9 mouse cellular contexts compared by ENCODE assay signal in the genomic region with DNA sequence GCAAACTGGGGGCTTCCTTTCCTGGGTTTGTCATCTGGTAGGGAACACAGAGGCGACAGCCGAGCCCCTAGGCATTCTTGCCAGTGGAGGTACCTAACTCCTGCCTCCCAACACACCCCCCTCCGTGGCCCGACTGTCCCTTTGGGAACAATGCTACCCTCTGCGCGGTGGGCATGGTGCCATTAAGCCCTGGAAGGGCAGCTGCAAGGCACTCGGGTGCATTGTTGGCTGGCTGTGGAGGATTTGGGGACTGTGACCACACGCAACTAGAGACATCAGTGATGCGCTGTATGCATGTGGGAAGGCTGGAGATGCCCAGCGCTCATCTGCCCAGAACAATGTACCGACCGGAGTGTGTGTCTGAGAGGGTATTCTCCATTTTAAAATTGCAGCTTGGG. TPM values are rescaled to one million over a fixed set of nuclear protein-coding genes. Genes with fewer than 3 reads are reported as not detected.
DNase-seq lines count a peak whose midpoint lies in the region; ATAC-seq and TF ChIP-seq lines count a peak whose summit lies in the region.
"Had no signal": no experiment of that assay in that cellular context is flagged by ENCODE, and none has a peak within 500 bp of the region (broad histone marks: within the 10 kb centered on the region; RNA-seq: fewer than 3 reads in every experiment).

No protein-coding gene starts in this region.

- ATAC-seq in kidney, postnatal 0 days (replicated peaks; ENCODE audit: low FRiP score, low read depth): no peak
- ATAC-seq in forebrain, embryonic 14.5 days: peak; percentile 38
- ATAC-seq in limb, embryonic 14.5 days (ENCODE audit: low FRiP score, low read depth): no peak
- no peak for ATAC-seq in stomach, embryonic 16.5 days (ENCODE audit: insufficient read depth, low FRiP score)
- ATAC-seq: Patski had no signal

- DNase-seq in kidney, postnatal 0 days (ENCODE audit: low spot score): no peak
- no peak for DNase-seq in kidney, postnatal 36 days
- peak; percentile 61 to 71 for DNase-seq in cerebellum, adult 18-20 months
- peak; percentile 69 for DNase-seq in forebrain, embryonic 14.5 days (ENCODE audit: low spot score)
- DNase-seq in limb, embryonic 14.5 days (ENCODE audit: low spot score): no peak
- DNase-seq in B cell, adult 2 months: no peak
- no peak for DNase-seq in ovary, adult 18-20 months (ENCODE audit: low spot score)

- 0 out of 2 replicates have a peak overlapping the region, but pooled peaks have one; percentile 46 for H3K9ac ChIP-seq in kidney, postnatal 0 days (ENCODE audit: low read depth, low read length)
- peak overlapping the region; percentile 87 for H3K9ac ChIP-seq in forebrain, embryonic 14.5 days (ENCODE audit: low read length)
- H3K9ac ChIP-seq in limb, embryonic 14.5 days (ENCODE audit: low read depth, low read length, severe bottlenecking): no peak overlapping the region
- H3K9ac ChIP-seq in stomach, embryonic 16.5 days (ENCODE audit: low read length): peak overlapping the region; percentile 70

- no peak overlapping the region for H3K27ac ChIP-seq in kidney, postnatal 0 days
- peak overlapping the region; percentile 90 for H3K27ac ChIP-seq in forebrain, embryonic 14.5 days (ENCODE audit: low read depth, low read length)
- no peak overlapping the region for H3K27ac ChIP-seq in limb, embryonic 14.5 days (replicated peaks; ENCODE audit: low read depth, low read length)
- no peak overlapping the region for H3K27ac ChIP-seq in stomach, embryonic 16.5 days (ENCODE audit: low read length)

- H3K4me2 ChIP-seq in kidney, postnatal 0 days (ENCODE audit: low read length): peak overlapping the region; percentile 87
- peak overlapping the region; percentile 70 for H3K4me2 ChIP-seq in forebrain, embryonic 14.5 days (ENCODE audit: low read length)
- peak overlapping the region; percentile 89 for H3K4me2 ChIP-seq in limb, embryonic 14.5 days (replicated peaks; ENCODE audit: low read depth, low read length, severe bottlenecking)
- peak overlapping the region; percentile 80 for H3K4me2 ChIP-seq in stomach, embryonic 16.5 days (ENCODE audit: low read depth, low read length)

- H3K36me3 ChIP-seq in kidney, postnatal 0 days (ENCODE audit: insufficient read depth, low read length): no peaks in the 10 kb centered on the region
- H3K36me3 ChIP-seq in forebrain, embryonic 14.5 days (ENCODE audit: control insufficient read depth, insufficient read depth, low read length): no peaks in the 10 kb centered on the region
- H3K36me3 ChIP-seq in limb, embryonic 14.5 days (ENCODE audit: control insufficient read depth, insufficient read depth, low read length): no peaks in the 10 kb centered on the region
- H3K36me3 ChIP-seq in stomach, embryonic 16.5 days (ENCODE audit: control insufficient read depth, insufficient read depth, low read length): no peaks in the 10 kb centered on the region

- no peaks in the 10 kb centered on the region for H3K27me3 ChIP-seq in kidney, postnatal 0 days (ENCODE audit: insufficient read depth, low read length)
- no peaks in the 10 kb centered on the region for H3K27me3 ChIP-seq in forebrain, embryonic 14.5 days (replicated peaks; ENCODE audit: control insufficient read depth, insufficient read depth, low read length)
- peaks cover 17% of the 10 kb centered on the region for H3K27me3 ChIP-seq in limb, embryonic 14.5 days (ENCODE audit: control insufficient read depth, insufficient read depth, low read length)
- H3K27me3 ChIP-seq in stomach, embryonic 16.5 days (ENCODE audit: control insufficient read depth, insufficient read depth, low read length): peaks cover 20% of the 10 kb centered on the region

- TF ChIP-seq CTCF in kidney, postnatal 0 days (IDR thresholded peaks at IDR 0.05; ENCODE audit: low read depth): no peak

- peak overlapping the region; percentile 62; the same call in 1 of the 2 replicates for H3K4me3 ChIP-seq in kidney, postnatal 0 days (replicated peaks; ENCODE audit: low read depth, low read length)
- H3K4me3 ChIP-seq in forebrain, embryonic 14.5 days (ENCODE audit: low read depth, low read length): peak overlapping the region; percentile 77
- peak overlapping the region; percentile 54 for H3K4me3 ChIP-seq in limb, embryonic 14.5 days (replicated peaks; ENCODE audit: low read length)
- peak overlapping the region; percentile 62 for H3K4me3 ChIP-seq in stomach, embryonic 16.5 days (replicated peaks; ENCODE audit: low read length)

- TF ChIP-seq POLR2A in limb, embryonic 14.5 days (IDR thresholded peaks at IDR 0.05; ENCODE audit: borderline replicate concordance, extremely low read depth, insufficient read depth, insufficient read length): no peak

- 0 out of 2 replicates have a peak, but pooled peaks cover 5% of the 10 kb centered on the region for H3K4me1 ChIP-seq in kidney, postnatal 0 days (replicated peaks; ENCODE audit: insufficient read depth, low read length)
- peaks cover 29% of the 10 kb centered on the region for H3K4me1 ChIP-seq in forebrain, embryonic 14.5 days (ENCODE audit: control insufficient read depth, insufficient read depth, low read length)
- peaks cover 3% of the 10 kb centered on the region; the same call in 1 of the 2 replicates for H3K4me1 ChIP-seq in limb, embryonic 14.5 days (ENCODE audit: control insufficient read depth, insufficient read depth, low read length)
- H3K4me1 ChIP-seq in stomach, embryonic 16.5 days (ENCODE audit: control insufficient read depth, insufficient read depth, low read length): peaks cover 8% of the 10 kb centered on the region; the same call in 1 of the 2 replicates

- 31% methylated on average over 12 of the region's 12 CpGs for WGBS in kidney, postnatal 0 days
- WGBS in forebrain, embryonic 14.5 days: 7% methylated on average over 12 of the region's 12 CpGs
- WGBS in limb, embryonic 14.5 days: 29% methylated on average over 12 of the region's 12 CpGs
- 34% methylated on average over 12 of the region's 12 CpGs for WGBS in stomach, embryonic 16.5 days

- no peaks in the 10 kb centered on the region for H3K9me3 ChIP-seq in kidney, postnatal 0 days (replicated peaks; ENCODE audit: low read length)
- no peaks in the 10 kb centered on the region for H3K9me3 ChIP-seq in forebrain, embryonic 14.5 days (replicated peaks; ENCODE audit: control insufficient read depth, low read length)
- H3K9me3 ChIP-seq in limb, embryonic 14.5 days (ENCODE audit: control insufficient read depth, low read length): no peaks in the 10 kb centered on the region
- no peaks in the 10 kb centered on the region for H3K9me3 ChIP-seq in stomach, embryonic 16.5 days (replicated peaks; ENCODE audit: control insufficient read depth, low read length)

RNA-seq across cellular contexts. Expression of gene Olfm1, which starts 0.9 kb away (rescaled TPM):
- polyA plus RNA-seq in kidney, postnatal 0 days (2015; fragmentation: Nextera tagmentation; extraction: Ambion mirVana): 12.0 and 13.8 TPM in 2 replicates
- 173 and 218 TPM in 2 replicates for polyA plus RNA-seq in forebrain, embryonic 14.5 days (2014; fragmentation: Nextera tagmentation; extraction: Ambion mirVana)
- polyA plus RNA-seq in limb, embryonic 14.5 days (2012; rRNA removed): 42.1 and 45.2 TPM in 2 replicates
- 24.6 and 32.6 TPM in 2 replicates for polyA plus RNA-seq in limb, embryonic 14.5 days (2014; fragmentation: Nextera tagmentation; extraction: Ambion mirVana)
- polyA plus RNA-seq in stomach, embryonic 16.5 days (2015; fragmentation: Nextera tagmentation; extraction: Ambion mirVana): 14.8 and 16.2 TPM in 2 replicates

Comparison
In these comparisons a context has a peak if more than half of its experiments do, and no peak if none do; other contexts are left out.
1. DNase-seq: peak in cerebellum, adult 18-20 months (2 of 2) and forebrain, embryonic 14.5 days (single experiment); none in kidney, postnatal 0 days (single experiment), kidney, postnatal 36 days (0 of 2), limb, embryonic 14.5 days (single experiment), B cell, adult 2 months (0 of 2) and ovary, adult 18-20 months (single experiment).
2. Peak in every context shown above with its lines, with median percentiles within 50 percentile points of each other: H3K4me2 ChIP-seq and H3K4me3 ChIP-seq.